In genomic region chr2:145752572-145752971, GRCm38 (mm10) we compare ENCODE assay signal across 24 mouse cellular contexts.
A peak's percentile ranks its signal among the peaks of the same experiment; 100 is the strongest.
DNase-seq lines count a peak whose midpoint lies in the region; ATAC-seq lines count a peak whose summit lies in the region.
"Had no signal": no experiment of that assay in that cellular context is flagged by ENCODE, and none has a peak within 500 bp of the region (broad histone marks: within the 10 kb centered on the region; RNA-seq: fewer than 3 reads in every experiment).

No protein-coding gene starts in this region.

- no peaks in the 10 kb centered on the region for H3K36me3 ChIP-seq in heart, embryonic 10.5 days
- H3K36me3 ChIP-seq in forebrain, embryonic 16.5 days (ENCODE audit: control insufficient read depth, insufficient read depth), result no peaks in the 10 kb centered on the region
- H3K36me3 ChIP-seq: forebrain, embryonic 10.5 days; hindbrain, embryonic 13.5 days; kidney, embryonic 15.5 days; liver, embryonic 12.5 days; midbrain, embryonic 13.5 days had no signal

- H3K9ac ChIP-seq in forebrain, embryonic 16.5 days (replicated peaks; ENCODE audit: low read depth, low read length), result no peak overlapping the region
- H3K9ac ChIP-seq: forebrain, postnatal 0 days; hindbrain, embryonic 13.5 days; kidney, embryonic 15.5 days; liver, embryonic 12.5 days; midbrain, embryonic 13.5 days had no signal

- no peaks in the 10 kb centered on the region for H3K9me3 ChIP-seq in heart, embryonic 10.5 days
- H3K9me3 ChIP-seq in forebrain, embryonic 16.5 days (ENCODE audit: control insufficient read depth, low read length), result no peaks in the 10 kb centered on the region
- H3K9me3 ChIP-seq: forebrain, embryonic 10.5 days; hindbrain, embryonic 13.5 days; kidney, embryonic 15.5 days; liver, embryonic 12.5 days; midbrain, embryonic 13.5 days had no signal

- peak; percentile 12 for DNase-seq in gastrocnemius, adult 18-20 months (ENCODE audit: low spot score)
- DNase-seq in gastrocnemius, postnatal 10 days, result no peak
- DNase-seq in heart, postnatal 10 days, result peak; percentile 18 to 37
- no peak for DNase-seq in heart, embryonic 10.5 days (ENCODE audit: low spot score)
- peak; percentile 54 for DNase-seq in right cerebral cortex, postnatal 10 days (ENCODE audit: low spot score in 2 of 2)
- DNase-seq in right cerebral cortex, postnatal 14 days, result no peak
- DNase-seq: adrenal gland, postnatal 10 days; cerebellum, adult 8-10 months; cerebellum, postnatal 36 days; forebrain, postnatal 0 days; kidney, adult 11 months; kidney, postnatal 4 days; lung, adult 18-20 months; lung, postnatal 14 days; thymus, adult 18-20 months; thymus, postnatal 36 days had no signal

- peaks cover 28% of the 10 kb centered on the region for H3K4me1 ChIP-seq in heart, embryonic 10.5 days
- no peaks in the 10 kb centered on the region for H3K4me1 ChIP-seq in forebrain, embryonic 16.5 days (replicated peaks; ENCODE audit: control insufficient read depth, insufficient read depth, low read length)
- H3K4me1 ChIP-seq: liver, embryonic 12.5 days had no signal

- H3K27ac ChIP-seq in heart, embryonic 10.5 days, result no peak overlapping the region
- H3K27ac ChIP-seq in forebrain, embryonic 16.5 days (ENCODE audit: low read length), result no peak overlapping the region
- H3K27ac ChIP-seq: forebrain, embryonic 10.5 days; heart, adult 2 months; hindbrain, embryonic 13.5 days; kidney, embryonic 15.5 days; left cerebral cortex, adult 2 months; liver, embryonic 12.5 days; midbrain, embryonic 13.5 days had no signal

- WGBS in heart, embryonic 10.5 days, result 72% methylated on average over 6 of the region's 6 CpGs
- 75% methylated on average over 6 of the region's 6 CpGs for WGBS in forebrain, embryonic 16.5 days

- no peak for ATAC-seq in forebrain, embryonic 16.5 days
- ATAC-seq: forebrain, postnatal 0 days; liver, embryonic 12.5 days; midbrain, embryonic 13.5 days had no signal

- no peaks in the 10 kb centered on the region for H3K27me3 ChIP-seq in heart, embryonic 10.5 days (ENCODE audit: insufficient read depth, poor library complexity, severe bottlenecking)
- no peaks in the 10 kb centered on the region for H3K27me3 ChIP-seq in forebrain, embryonic 16.5 days (replicated peaks; ENCODE audit: control insufficient read depth, insufficient read depth, low read length)
- H3K27me3 ChIP-seq: hindbrain, embryonic 13.5 days; kidney, embryonic 15.5 days; liver, embryonic 12.5 days had no signal

- H3K4me3 ChIP-seq in heart, embryonic 10.5 days, result no peak overlapping the region
- no peak overlapping the region for H3K4me3 ChIP-seq in forebrain, embryonic 16.5 days (replicated peaks; ENCODE audit: low read length)
- H3K4me3 ChIP-seq: forebrain, embryonic 10.5 days; heart, adult 2 months; hindbrain, embryonic 13.5 days; kidney, embryonic 15.5 days; left cerebral cortex, adult 2 months; liver, embryonic 12.5 days; midbrain, embryonic 13.5 days had no signal

- intact Hi-C loops in heart, postnatal 10 days (cut with DNase I), result no loop called here

- H3K4me2 ChIP-seq in forebrain, embryonic 16.5 days (ENCODE audit: low read length), result no peak overlapping the region
- H3K4me2 ChIP-seq: hindbrain, embryonic 13.5 days; kidney, embryonic 15.5 days; liver, embryonic 12.5 days; midbrain, embryonic 13.5 days had no signal

Comparison
In these comparisons a context has a peak if more than half of its experiments do, and no peak if none do; other contexts are left out.
1. DNase-seq: peak in gastrocnemius, adult 18-20 months (single experiment), heart, postnatal 10 days (2 of 2) and right cerebral cortex, postnatal 10 days (2 of 2); none in gastrocnemius, postnatal 10 days (single experiment), heart, embryonic 10.5 days (single experiment) and right cerebral cortex, postnatal 14 days (single experiment).